Mouse (Mus musculus): ENCODE data around the gene Galnt17.

The Galnt17 gene

DNA sequence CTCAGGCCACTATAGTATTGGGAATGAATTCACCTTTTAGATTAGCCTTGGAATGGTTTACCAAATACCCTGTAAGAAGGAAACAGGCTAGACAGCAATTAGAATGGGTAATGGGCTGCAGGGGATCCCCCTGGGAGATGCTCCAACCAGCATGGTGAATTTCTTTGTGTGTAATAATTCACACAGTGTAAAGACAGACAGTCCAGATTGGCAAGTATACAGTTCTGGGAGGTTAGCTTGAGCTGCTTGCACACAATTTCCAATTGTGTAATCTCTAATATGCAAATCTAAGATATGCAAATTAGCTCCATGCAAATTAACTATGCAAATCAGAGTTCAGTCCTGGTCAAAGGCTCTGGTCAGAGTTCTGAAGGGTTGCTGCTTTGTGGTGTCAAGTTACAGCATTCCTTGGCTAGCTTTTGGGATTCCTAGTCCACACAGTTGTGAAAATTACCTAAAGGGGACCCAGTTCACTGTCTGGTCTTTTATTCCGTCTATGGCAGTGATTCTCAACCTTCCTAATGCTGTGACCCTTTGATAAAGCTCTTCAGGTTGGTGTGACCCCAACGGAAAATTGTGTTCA lies 384.0 kb downstream of the Galnt17 start:
- peak; percentile 8 for DNase-seq

GRCm38 (mm10) chr5:130919969-130920368 lies 388.3 kb downstream of the Galnt17 start:
- DNase-seq = no peak

DNA sequence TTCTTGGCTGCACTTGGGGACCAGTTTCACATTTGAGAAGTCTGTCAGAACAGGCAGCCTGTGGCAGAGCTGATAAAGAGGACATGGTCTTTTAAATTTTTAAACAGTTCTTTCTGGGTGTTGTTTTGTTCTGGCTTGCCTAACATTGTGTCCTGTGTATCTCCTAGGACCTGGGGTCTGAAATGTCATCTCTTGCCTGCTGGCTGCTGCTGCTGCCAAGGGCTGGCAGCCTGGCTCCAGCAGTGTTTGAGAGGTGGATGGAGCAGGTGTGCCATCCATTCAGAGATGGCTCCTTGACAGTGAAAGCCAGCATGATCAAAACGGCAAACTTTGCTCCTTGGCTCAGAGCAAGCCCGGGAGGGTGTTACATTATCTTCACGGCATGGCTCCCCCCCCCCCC lies 393.7 kb downstream of the Galnt17 start:
- no peak for DNase-seq

- no peak for DNase-seq
These were observed 396.7 kb downstream of the Galnt17 start for GRCm38 (mm10) chr5:130911551-130911950.

DNA sequence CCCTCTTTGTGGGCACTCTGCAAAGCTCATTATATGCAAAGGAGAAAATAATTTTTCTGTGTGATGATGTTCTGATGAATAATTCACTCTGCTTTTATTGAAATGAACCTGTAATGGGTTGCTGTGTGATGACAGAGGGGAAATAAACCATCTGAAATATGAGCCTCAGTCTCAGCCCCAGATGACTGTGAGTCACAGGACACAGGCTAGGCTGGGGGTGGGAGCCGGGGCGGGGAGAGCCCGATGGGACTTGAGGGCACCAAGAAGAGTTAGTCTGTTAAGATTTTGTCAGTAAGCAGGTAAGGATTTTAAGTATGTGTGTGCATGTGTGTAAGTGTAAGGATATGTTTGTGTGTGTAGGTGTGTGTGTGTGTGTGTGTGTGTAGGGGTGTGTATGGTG lies 406.6 kb downstream of the Galnt17 start:
- DNase-seq = no peak

GRCm38 (mm10) chr5:130895991-130896390 lies 412.3 kb downstream of the Galnt17 start:
- DNase-seq = no peak

DNA sequence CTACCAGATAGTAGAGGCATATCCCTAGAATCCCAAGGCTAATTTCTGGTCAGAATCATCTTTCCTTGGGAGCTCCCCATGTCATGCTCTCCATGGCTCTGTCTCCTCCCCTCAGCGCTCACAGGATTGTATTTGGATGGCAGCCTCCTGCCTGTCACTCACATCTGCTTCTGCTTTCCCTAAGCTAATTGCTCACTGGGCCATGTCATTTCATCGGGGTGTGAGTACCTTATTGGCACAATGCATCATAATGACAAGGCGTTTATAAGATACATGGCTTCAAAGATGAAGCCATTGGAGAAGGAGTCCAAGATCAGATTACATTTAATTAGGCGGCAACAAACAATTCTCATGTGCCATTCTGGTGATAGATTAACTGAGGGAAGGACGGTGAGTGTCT lies 416.6 kb downstream of the Galnt17 start:
- DNase-seq = no peak

DNA sequence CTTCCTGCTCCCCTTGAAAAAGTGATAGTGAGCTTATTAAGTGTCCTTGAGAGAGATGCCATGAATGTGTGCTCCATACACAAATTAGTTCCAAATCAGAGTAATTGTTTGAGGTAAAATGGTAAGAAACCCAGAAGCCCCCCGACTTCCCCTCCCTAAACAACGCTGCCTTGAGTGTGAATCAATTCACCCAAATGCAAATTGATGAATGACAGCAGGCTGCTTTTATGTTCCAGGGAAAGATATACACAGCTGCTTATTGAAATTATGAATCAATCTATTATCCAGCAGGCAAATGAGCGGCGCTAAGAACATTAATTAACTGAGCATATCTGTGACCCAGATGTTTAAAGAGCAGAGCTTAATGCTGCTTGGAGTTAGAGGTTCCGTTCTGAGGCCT lies 428.0 kb downstream of the Galnt17 start:
- DNase-seq = no peak

GRCm38 (mm10) chr5:130875391-130875790 lies 432.9 kb downstream of the Galnt17 start:
- DNase-seq = no peak

DNA sequence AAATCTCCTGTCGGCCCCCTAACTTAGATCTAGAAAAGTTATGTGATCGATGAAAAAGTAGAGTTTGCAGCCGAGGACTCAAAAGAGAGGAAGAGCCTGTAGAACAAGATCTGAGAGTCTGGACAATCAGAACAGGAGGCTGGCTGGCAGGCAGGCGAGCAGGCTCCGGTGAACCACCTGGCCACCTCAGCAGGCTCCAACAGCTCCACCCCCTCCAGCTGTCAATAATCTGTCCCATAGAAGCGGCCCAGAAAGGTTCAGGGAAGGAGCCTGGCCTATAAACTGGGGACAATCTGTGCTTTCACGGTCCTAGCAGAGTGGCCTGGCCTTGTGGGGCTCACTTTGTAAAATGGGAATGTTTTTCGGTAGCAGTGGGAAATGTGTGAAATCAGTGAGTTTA lies 437.2 kb downstream of the Galnt17 start:
- DNase-seq = no peak

- DNase-seq = no peak
These were observed 438.4 kb downstream of the Galnt17 start for GRCm38 (mm10) chr5:130869869-130870268.

DNA sequence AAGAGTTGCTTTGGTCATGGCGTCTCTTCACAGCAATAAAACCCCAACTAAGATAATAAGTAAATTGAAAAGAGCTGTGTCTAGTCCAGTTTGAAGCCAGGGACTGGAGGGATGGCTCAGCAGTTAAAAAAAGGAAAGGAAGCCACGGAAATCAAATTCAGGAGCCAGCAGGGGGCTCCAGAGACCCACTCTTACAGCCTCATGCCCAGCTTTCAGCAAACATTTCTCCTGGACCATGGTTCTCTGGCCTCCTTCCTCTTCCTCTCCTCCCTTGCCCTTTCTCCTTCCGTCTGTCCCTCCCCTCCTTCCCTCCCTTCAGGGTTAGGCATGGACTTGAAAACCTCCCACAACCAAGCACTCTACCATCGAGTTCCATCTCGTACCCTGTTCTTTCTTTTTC lies 446.0 kb downstream of the Galnt17 start:
- peak; percentile 74 for DNase-seq

DNA sequence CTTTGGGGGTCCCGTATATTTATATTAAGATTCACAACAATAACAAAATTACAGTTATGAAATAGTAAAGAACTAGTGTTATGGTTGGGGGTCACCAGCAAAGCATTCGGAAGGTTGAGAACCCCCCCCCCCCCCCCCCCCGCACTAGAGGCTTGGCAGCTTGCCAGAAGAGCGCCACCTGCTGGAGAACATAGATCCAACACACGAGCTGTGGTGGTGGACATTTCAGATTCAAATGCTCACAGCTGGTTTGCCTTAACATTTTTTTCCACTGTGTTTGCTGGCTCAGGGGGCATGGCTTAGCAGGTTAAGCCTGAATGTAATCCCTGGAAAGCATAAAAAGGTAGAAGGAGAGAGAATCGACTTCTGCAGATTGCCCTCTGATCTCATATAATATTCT lies 448.6 kb downstream of the Galnt17 start:
- peak; percentile 15 for DNase-seq

- no peak for DNase-seq
These were observed 449.6 kb downstream of the Galnt17 start for GRCm38 (mm10) chr5:130858706-130859105.

DNA sequence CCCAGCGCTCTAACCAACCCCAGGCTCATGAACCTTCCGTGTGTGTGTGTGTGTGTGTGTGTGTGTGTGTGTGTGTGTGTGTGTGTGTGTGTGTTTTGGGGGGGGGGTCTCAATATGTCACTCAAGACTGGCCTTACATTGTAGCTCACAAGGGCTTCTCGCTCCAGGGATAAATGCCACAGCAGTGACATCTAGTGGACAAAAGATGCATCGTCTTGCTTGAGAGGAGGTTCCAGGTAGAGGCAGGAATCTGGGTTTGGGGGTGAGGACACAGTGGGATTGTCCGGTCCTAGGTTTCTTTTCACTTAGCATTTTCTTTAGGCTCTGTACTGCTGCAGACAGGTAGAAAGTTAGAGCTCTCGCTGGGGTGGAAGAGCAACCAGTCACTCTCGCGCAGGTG lies 450.1 kb downstream of the Galnt17 start:
- DNase-seq = peak; percentile 58

- DNase-seq = no peak
These were observed 453.9 kb downstream of the Galnt17 start for GRCm38 (mm10) chr5:130854430-130854829.

GRCm38 (mm10) chr5:130853371-130853770 lies 454.9 kb downstream of the Galnt17 start:
- DNase-seq = peak; percentile 94

GRCm38 (mm10) chr5:130852182-130852581 lies 456.1 kb downstream of the Galnt17 start:
- DNase-seq = peak; percentile 12

GRCm38 (mm10) chr5:130849610-130850009 lies 458.7 kb downstream of the Galnt17 start:
- DNase-seq = peak; percentile 32

GRCm38 (mm10) chr5:130848562-130848961 lies 459.7 kb downstream of the Galnt17 start:
- no peak for DNase-seq

DNA sequence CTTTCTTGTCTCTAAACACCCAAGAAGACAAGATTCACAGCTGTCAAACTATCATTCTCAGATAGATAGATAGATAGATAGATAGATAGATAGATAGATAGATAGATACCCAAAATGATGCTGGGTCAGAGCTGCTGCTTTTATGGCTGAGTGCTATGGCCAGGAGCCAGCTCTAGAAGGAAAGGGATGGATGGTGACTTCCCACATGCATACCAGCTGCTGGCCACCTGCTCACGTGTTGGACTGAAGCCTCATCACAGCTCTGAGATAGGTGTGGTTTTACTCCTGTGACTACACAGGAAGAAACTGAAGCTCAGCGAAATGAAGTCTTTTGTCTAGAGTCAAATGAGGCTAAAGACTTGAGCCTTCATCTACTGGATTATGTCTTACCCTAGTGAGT lies 482.5 kb downstream of the Galnt17 start:
- DNase-seq = no peak

Measured in kidney, postnatal 10 days (tissue).